Mouse (Mus musculus): Measurements from ENCODE around the gene Srrd. TPM values are rescaled to one million over a fixed set of nuclear protein-coding genes. Genes with fewer than 3 reads are reported as not detected.

The Srrd gene
- polyA plus RNA-seq, 1 experiment = 19.0 TPM

DNA sequence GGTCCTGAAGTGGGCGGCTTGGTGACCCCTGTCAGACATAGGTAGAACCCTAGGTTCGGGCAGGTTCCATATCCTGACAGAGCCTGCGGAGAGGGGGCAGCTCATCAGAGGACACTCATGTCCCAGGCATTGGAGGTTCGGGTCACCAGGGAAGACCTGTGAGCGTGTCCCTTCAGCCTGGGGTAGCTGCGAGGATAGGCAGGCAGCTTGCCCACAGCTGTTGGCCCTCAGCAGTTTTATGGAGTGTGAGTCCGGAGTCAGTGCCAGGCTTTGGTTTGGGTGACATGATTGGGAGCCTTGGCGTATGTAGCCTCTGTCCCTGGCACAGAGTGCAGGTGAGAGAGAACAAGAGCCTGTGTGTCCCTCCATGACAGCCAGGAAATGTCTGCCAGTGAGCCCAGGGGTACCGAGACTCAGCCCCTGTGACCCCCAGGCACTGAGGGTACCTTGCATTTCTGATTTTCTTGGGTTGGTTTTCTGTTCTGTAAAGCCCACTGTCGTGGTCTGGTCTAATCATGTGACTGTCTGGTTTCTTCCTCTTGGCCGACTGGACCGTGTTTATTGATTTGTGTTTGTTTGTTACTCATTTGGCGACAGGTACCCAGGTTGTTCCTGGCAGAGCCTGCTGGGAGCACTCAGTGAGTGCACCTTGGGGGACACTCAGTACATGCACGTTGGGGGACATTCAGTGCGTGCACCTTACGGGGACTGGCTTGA lies 52.9 kb downstream of the Srrd start:
- H3K4me3 ChIP-seq = no peak overlapping the region
- H3ac ChIP-seq (ENCODE audit: control insufficient read depth, insufficient read length) = no peak overlapping the region
- H3K36me3 ChIP-seq (ENCODE audit: control insufficient read depth, insufficient read depth) = peaks cover 4% of the 10 kb centered on the region
- no peak overlapping the region for H3K4me2 ChIP-seq (ENCODE audit: low read depth)
- peaks cover 94% of the 10 kb centered on the region for H3K79me2 ChIP-seq (ENCODE audit: control insufficient read depth, insufficient read depth)
- no peaks in the 10 kb centered on the region for H3K27me3 ChIP-seq (ENCODE audit: control insufficient read depth, insufficient read depth, insufficient read length)
- no peak for TF ChIP-seq USF1 (IDR thresholded peaks at IDR 0.05; ENCODE audit: low read depth)
- no peak for TF ChIP-seq POLR2A (IDR thresholded peaks at IDR 0.05; ENCODE audit: insufficient read length, low read depth)
- no peak for TF ChIP-seq TCF3 (IDR thresholded peaks at IDR 0.05; ENCODE audit: insufficient read length, low read depth)
- no peak for TF ChIP-seq SRF (IDR thresholded peaks at IDR 0.05; ENCODE audit: control insufficient read depth, insufficient read length, low read depth)
- TF ChIP-seq MYOD1 (IDR thresholded peaks at IDR 0.05; ENCODE audit: control insufficient read depth in 1 of 3, insufficient read length in 2 of 3, low read depth in 2 of 3) = no peak
- no peak for TF ChIP-seq POLR2AphosphoS2 (IDR thresholded peaks at IDR 0.05; ENCODE audit: insufficient read length, low read depth)
- no peak for TF ChIP-seq MAX (IDR thresholded peaks at IDR 0.05; ENCODE audit: low read depth)
- no peak for TF ChIP-seq CEBPB (IDR thresholded peaks at IDR 0.05; ENCODE audit: insufficient read depth, poor library complexity, severe bottlenecking)
- no peak for TF ChIP-seq REST (IDR thresholded peaks at IDR 0.05; ENCODE audit: insufficient read depth, insufficient read length)
- no peak for TF ChIP-seq E2F4 (IDR thresholded peaks at IDR 0.05; ENCODE audit: insufficient read depth)
- TF ChIP-seq MYOG (IDR thresholded peaks at IDR 0.05; ENCODE audit: control insufficient read depth in 1 of 3, insufficient read depth in 1 of 3, insufficient read length in 2 of 3, low read depth in 2 of 3) = no peak
- no peak for TF ChIP-seq TCF12 (IDR thresholded peaks at IDR 0.05; ENCODE audit: insufficient read depth, poor library complexity, severe bottlenecking)

DNA sequence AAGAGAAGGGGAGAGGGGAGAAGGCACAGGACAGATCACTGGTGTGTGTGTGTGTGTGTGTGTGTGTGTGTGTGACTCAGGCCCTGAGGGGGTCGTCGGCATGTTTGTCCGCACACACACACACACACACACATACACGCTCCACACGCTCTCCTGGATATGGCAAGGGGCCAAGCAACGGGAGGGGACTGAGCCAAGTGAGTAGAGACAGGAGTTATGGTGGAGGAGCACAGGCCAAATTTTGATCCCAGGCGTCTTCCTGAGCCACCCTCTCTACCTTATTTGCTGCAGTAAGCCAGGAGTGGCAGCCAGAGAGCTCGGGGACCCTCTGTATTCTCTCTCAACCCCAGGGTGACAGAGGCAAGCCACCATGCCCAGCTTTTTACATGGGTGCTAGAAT lies 53.6 kb downstream of the Srrd start:
- peaks cover 4% of the 10 kb centered on the region for H3K36me3 ChIP-seq (ENCODE audit: control insufficient read depth, insufficient read depth)
- H3K79me2 ChIP-seq (ENCODE audit: control insufficient read depth, insufficient read depth) = peaks cover 94% of the 10 kb centered on the region
- H3K27me3 ChIP-seq (ENCODE audit: control insufficient read depth, insufficient read depth, insufficient read length) = no peaks in the 10 kb centered on the region
- no peak for TF ChIP-seq MYOG (IDR thresholded peaks at IDR 0.05; ENCODE audit: control insufficient read depth in 1 of 3, insufficient read depth in 1 of 3, insufficient read length in 2 of 3, low read depth in 2 of 3)
- no peak for TF ChIP-seq CEBPB (IDR thresholded peaks at IDR 0.05; ENCODE audit: insufficient read depth, poor library complexity, severe bottlenecking)
- TF ChIP-seq SRF (IDR thresholded peaks at IDR 0.05; ENCODE audit: control insufficient read depth, insufficient read length, low read depth) = no peak
- no peak for TF ChIP-seq POLR2AphosphoS2 (IDR thresholded peaks at IDR 0.05; ENCODE audit: insufficient read length, low read depth)
- TF ChIP-seq E2F4 (IDR thresholded peaks at IDR 0.05; ENCODE audit: insufficient read depth) = no peak
- no peak for TF ChIP-seq POLR2A (IDR thresholded peaks at IDR 0.05; ENCODE audit: insufficient read length, low read depth)
- TF ChIP-seq TCF12 (IDR thresholded peaks at IDR 0.05; ENCODE audit: insufficient read depth, poor library complexity, severe bottlenecking) = no peak
- TF ChIP-seq USF1 (IDR thresholded peaks at IDR 0.05; ENCODE audit: low read depth) = no peak
- no peak for TF ChIP-seq MYOD1 (IDR thresholded peaks at IDR 0.05; ENCODE audit: control insufficient read depth in 1 of 3, insufficient read length in 2 of 3, low read depth in 2 of 3)
- no peak for TF ChIP-seq MAX (IDR thresholded peaks at IDR 0.05; ENCODE audit: low read depth)
- TF ChIP-seq REST (IDR thresholded peaks at IDR 0.05; ENCODE audit: insufficient read depth, insufficient read length) = no peak
- no peak for TF ChIP-seq TCF3 (IDR thresholded peaks at IDR 0.05; ENCODE audit: insufficient read length, low read depth)
- no peak overlapping the region for H3ac ChIP-seq (ENCODE audit: control insufficient read depth, insufficient read length)
- no peak overlapping the region for H3K4me2 ChIP-seq (ENCODE audit: low read depth)
- H3K4me3 ChIP-seq = no peak overlapping the region

DNA sequence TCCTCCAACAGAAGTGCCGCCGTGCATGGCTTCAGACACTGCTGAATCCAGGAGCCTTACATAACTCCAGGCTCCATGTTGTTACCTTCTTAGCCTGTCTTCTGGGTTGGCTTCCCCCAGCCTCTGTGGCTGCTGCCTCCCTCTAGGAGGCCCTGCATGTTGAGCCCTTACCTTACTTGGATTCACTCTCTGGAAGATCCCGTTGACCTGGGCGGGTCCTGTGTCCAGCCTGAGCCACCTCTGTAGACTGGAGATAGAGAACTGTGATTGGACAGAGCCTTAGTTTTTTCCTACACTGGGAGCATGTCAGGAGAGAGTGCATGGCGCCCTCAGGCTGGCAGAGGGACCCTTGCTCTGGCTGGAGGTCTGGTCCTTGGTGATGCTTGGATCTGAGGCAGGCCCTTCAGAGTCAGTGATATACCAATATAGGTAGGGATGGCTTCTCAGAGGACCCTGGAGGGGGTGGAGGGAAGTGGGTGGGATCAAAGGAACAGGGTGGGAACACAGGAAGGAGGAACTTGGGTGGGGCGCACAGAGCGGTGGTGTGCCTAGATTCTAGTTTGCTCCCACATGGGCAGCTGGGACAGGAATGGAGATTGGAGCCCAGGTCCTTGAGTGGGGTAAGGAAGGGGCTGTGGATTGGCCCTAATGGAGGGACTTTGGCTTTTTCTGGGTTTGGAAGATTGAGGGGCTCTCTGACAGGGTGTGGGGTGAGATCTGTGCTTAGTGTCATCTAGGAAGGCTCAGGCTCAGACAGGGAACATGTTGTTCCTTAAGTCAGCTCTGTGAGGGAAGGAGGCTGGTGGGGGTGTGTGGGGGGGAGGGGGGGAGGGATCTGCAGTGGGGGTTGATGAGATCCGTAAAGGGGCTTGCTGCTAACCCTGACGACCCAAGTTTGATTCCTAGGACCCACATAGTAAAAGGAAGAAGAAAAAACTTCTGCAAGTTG lies 54.4 kb downstream of the Srrd start:
- H3K4me2 ChIP-seq (ENCODE audit: low read depth) = peak overlapping the region; percentile 0

DNA sequence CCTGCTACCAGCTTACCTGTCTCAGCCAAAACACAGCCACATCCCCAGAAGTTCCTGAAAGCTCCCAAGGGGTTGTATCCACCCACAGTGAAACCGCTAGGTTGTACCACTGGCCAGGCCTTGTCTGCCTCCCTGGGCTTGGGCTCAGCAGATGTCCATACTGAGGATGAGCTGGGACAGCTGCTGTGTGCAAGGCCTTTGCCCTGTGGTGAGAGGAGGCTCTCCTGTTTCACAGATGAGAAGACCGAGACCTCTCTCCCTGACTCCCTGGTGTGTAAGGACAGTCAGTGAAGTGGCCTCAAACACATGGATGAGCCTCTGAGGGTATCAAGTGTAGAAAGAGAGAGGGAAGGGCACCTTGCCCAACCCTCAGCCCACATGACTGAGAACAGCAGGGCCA lies 55.2 kb downstream of the Srrd start:
- no peak overlapping the region for H3K4me3 ChIP-seq
- H3K27me3 ChIP-seq (ENCODE audit: control insufficient read depth, insufficient read depth, insufficient read length) = no peaks in the 10 kb centered on the region
- TF ChIP-seq TCF3 (IDR thresholded peaks at IDR 0.05; ENCODE audit: insufficient read length, low read depth) = peak; percentile 64
- peak; percentile 80 for TF ChIP-seq TCF12 (IDR thresholded peaks at IDR 0.05; ENCODE audit: insufficient read depth, poor library complexity, severe bottlenecking)
- TF ChIP-seq CEBPB (IDR thresholded peaks at IDR 0.05; ENCODE audit: insufficient read depth, poor library complexity, severe bottlenecking) = no peak
- TF ChIP-seq REST (IDR thresholded peaks at IDR 0.05; ENCODE audit: insufficient read depth, insufficient read length) = no peak
- TF ChIP-seq MYOG (IDR thresholded peaks at IDR 0.05; ENCODE audit: control insufficient read depth in 1 of 3, insufficient read depth in 1 of 3, insufficient read length in 2 of 3, low read depth in 2 of 3) = peak; percentile 45 to 96 (median 87)
- no peak for TF ChIP-seq POLR2AphosphoS2 (IDR thresholded peaks at IDR 0.05; ENCODE audit: insufficient read length, low read depth)
- TF ChIP-seq MYOD1 (IDR thresholded peaks at IDR 0.05; ENCODE audit: control insufficient read depth in 1 of 3, insufficient read length in 2 of 3, low read depth in 2 of 3) = peak; percentile 94 to 99 (median 98)
- no peak for TF ChIP-seq E2F4 (IDR thresholded peaks at IDR 0.05; ENCODE audit: insufficient read depth)
- TF ChIP-seq SRF (IDR thresholded peaks at IDR 0.05; ENCODE audit: control insufficient read depth, insufficient read length, low read depth) = no peak
- TF ChIP-seq USF1 (IDR thresholded peaks at IDR 0.05; ENCODE audit: low read depth) = peak; percentile 5
- TF ChIP-seq MAX (IDR thresholded peaks at IDR 0.05; ENCODE audit: low read depth) = no peak
- no peak for TF ChIP-seq POLR2A (IDR thresholded peaks at IDR 0.05; ENCODE audit: insufficient read length, low read depth)
- peaks cover 94% of the 10 kb centered on the region for H3K79me2 ChIP-seq (ENCODE audit: control insufficient read depth, insufficient read depth)
- H3ac ChIP-seq (ENCODE audit: control insufficient read depth, insufficient read length) = no peak overlapping the region
- peaks cover 4% of the 10 kb centered on the region for H3K36me3 ChIP-seq (ENCODE audit: control insufficient read depth, insufficient read depth)
- peak overlapping the region; percentile 0 for H3K4me2 ChIP-seq (ENCODE audit: low read depth)

More for the DNA sequence above, 54.4 kb downstream of the Srrd start:
- Histone ChIP-seq H3K36me3 (ENCODE audit: control insufficient read depth, insufficient read depth) (peaks cover 4% of the 10 kb centered on the region), H3K27me3 (ENCODE audit: control insufficient read depth, insufficient read depth, insufficient read length) (no peaks in the 10 kb centered on the region), H3K4me3 (no peak overlapping the region), H3ac (ENCODE audit: control insufficient read depth, insufficient read length) (no peak overlapping the region), H3K79me2 (ENCODE audit: control insufficient read depth, insufficient read depth) (peaks cover 94% of the 10 kb centered on the region)
- TF ChIP-seq CEBPB (IDR thresholded peaks at IDR 0.05; ENCODE audit: insufficient read depth, poor library complexity, severe bottlenecking) = no peak
- TF ChIP-seq MAX (IDR thresholded peaks at IDR 0.05; ENCODE audit: low read depth) = no peak
- TF ChIP-seq E2F4 (IDR thresholded peaks at IDR 0.05; ENCODE audit: insufficient read depth) = no peak

Other genes with a start within 250 kb of the Srrd start
- gene Cryba4, start 90.5 kb downstream of the Srrd start, polyA plus RNA-seq (2012; fragmentation: generic; extraction: Trizol) = 2.8 TPM
- gene Crybb1, start 87.2 kb downstream of the Srrd start, polyA plus RNA-seq (2012; fragmentation: generic; extraction: Trizol) = 0.36 TPM
- 94.7 TPM for gene Tpst2, start 66.3 kb downstream of the Srrd start, polyA plus RNA-seq (2012; fragmentation: generic; extraction: Trizol)
- gene Tfip11, start 16.7 kb downstream of the Srrd start, polyA plus RNA-seq (2012; fragmentation: generic; extraction: Trizol) = 31.7 TPM
- gene Hps4, start within 50 bp of the Srrd start, polyA plus RNA-seq (2012; fragmentation: generic; extraction: Trizol) = 19.1 TPM
- 0.04 TPM for gene Gm6583, start 13.0 kb upstream of the Srrd start, polyA plus RNA-seq (2012; fragmentation: generic; extraction: Trizol)
- gene Asphd2, start 51.8 kb upstream of the Srrd start, polyA plus RNA-seq (2012; fragmentation: generic; extraction: Trizol) = 0.67 TPM
- not detected for gene Gm6588, start 106.4 kb upstream of the Srrd start, polyA plus RNA-seq (2012; fragmentation: generic; extraction: Trizol)
- not detected for gene Sez6l, start 234.1 kb upstream of the Srrd start, polyA plus RNA-seq (2012; fragmentation: generic; extraction: Trizol)

All from myocyte (in vitro differentiated cells).